Mouse (Mus musculus) liver, adult 2 months (tissue): ENCODE data around the gene Blmh.

ENCODE experiments used
- CTCF ChIP-seq: fragments of 200-500 bp; IDR thresholded peaks from 2 replicates; pipeline ENCODE4 v1.5.1; 2011; ENCODE audit warnings: low read depth, low read length, control low read depth
- POLR2A ChIP-seq: fragments of 200-500 bp; IDR thresholded peaks from 2 replicates; pipeline ENCODE4 v1.6.1; 2011; ENCODE audit warnings: low read length, control low read depth; ENCODE audit not compliant: insufficient read depth; ENCODE audit errors: extremely low read depth

- TF ChIP-seq CTCF: 0 out of 2 replicates have a peak, but pooled peaks have one; percentile 4
- TF ChIP-seq POLR2A: no peak
These were observed 102.0 kb downstream of the Blmh start for GRCm38 (mm10) chr11:77026559-77026958.
